Mouse (Mus musculus): Measurements from ENCODE around the gene Cracr2b. TPM values are rescaled to one million over a fixed set of nuclear protein-coding genes. Genes with fewer than 3 reads are reported as not detected.

The Cracr2b gene
- polyA plus RNA-seq, 1 experiment from 2014 or later: 20.8 TPM

GRCm38 (mm10) chr7:141491151-141491550 lies 30.3 kb downstream of the Cracr2b start:
- H3K27me3 ChIP-seq (ENCODE audit: control insufficient read depth, insufficient read depth, low read length): no peaks in the 10 kb centered on the region
- no peak for DNase-seq (ENCODE audit: low spot score)
- no peak overlapping the region for H3K9ac ChIP-seq (ENCODE audit: low read length)
- WGBS: 79% methylated on average over 2 of the region's 2 CpGs
- peaks cover 9% of the 10 kb centered on the region for H3K36me3 ChIP-seq (ENCODE audit: control insufficient read depth, insufficient read depth, low read length)
- TF ChIP-seq EP300 (optimal IDR thresholded peaks at IDR 0.05) (no peak), CTCF (IDR thresholded peaks at IDR 0.05; ENCODE audit: low read depth) (peak; percentile 53)
- no peak overlapping the region for H3K4me2 ChIP-seq (replicated peaks; ENCODE audit: low read depth)
- ATAC-seq (ENCODE audit: low FRiP score, low TSS enrichment): no peak
- H3K27ac ChIP-seq (replicated peaks): no peak overlapping the region
- no peaks in the 10 kb centered on the region for H3K4me1 ChIP-seq (replicated peaks; ENCODE audit: control insufficient read depth, insufficient read depth)
- no peaks in the 10 kb centered on the region for H3K9me3 ChIP-seq (ENCODE audit: control insufficient read depth, low read length)
- no peak overlapping the region for H3K4me3 ChIP-seq (ENCODE audit: low read depth, low read length)

- ATAC-seq (ENCODE audit: low FRiP score, low TSS enrichment) (no peak), DNase-seq (ENCODE audit: low spot score) (no peak)
- no peak overlapping the region for H3K4me3 ChIP-seq (ENCODE audit: low read depth, low read length)
- H3K36me3 ChIP-seq (ENCODE audit: control insufficient read depth, insufficient read depth, low read length): peaks cover 9% of the 10 kb centered on the region
- H3K9me3 ChIP-seq (ENCODE audit: control insufficient read depth, low read length): no peaks in the 10 kb centered on the region
- no peak overlapping the region for H3K9ac ChIP-seq (ENCODE audit: low read length)
- H3K4me1 ChIP-seq (replicated peaks; ENCODE audit: control insufficient read depth, insufficient read depth): no peaks in the 10 kb centered on the region
- TF ChIP-seq CTCF (IDR thresholded peaks at IDR 0.05; ENCODE audit: low read depth): no peak
- no peak for TF ChIP-seq EP300 (optimal IDR thresholded peaks at IDR 0.05)
- no peak overlapping the region for H3K4me2 ChIP-seq (replicated peaks; ENCODE audit: low read depth)
- no peaks in the 10 kb centered on the region for H3K27me3 ChIP-seq (ENCODE audit: control insufficient read depth, insufficient read depth, low read length)
- WGBS: 90% methylated on average over 5 of the region's 5 CpGs
- no peak overlapping the region for H3K27ac ChIP-seq (replicated peaks)
These were observed 31.8 kb downstream of the Cracr2b start for GRCm38 (mm10) chr7:141492738-141493137.

GRCm38 (mm10) chr7:141493729-141494128 lies 32.8 kb downstream of the Cracr2b start:
- WGBS: 78% methylated on average over 1 of the region's 1 CpGs
- ATAC-seq (ENCODE audit: low FRiP score, low TSS enrichment) (no peak), DNase-seq (ENCODE audit: low spot score) (no peak)
- Histone ChIP-seq H3K9ac (ENCODE audit: low read length) (no peak overlapping the region), H3K27me3 (ENCODE audit: control insufficient read depth, insufficient read depth, low read length) (no peaks in the 10 kb centered on the region), H3K36me3 (ENCODE audit: control insufficient read depth, insufficient read depth, low read length) (peaks cover 9% of the 10 kb centered on the region), H3K9me3 (ENCODE audit: control insufficient read depth, low read length) (no peaks in the 10 kb centered on the region), H3K4me3 (ENCODE audit: low read depth, low read length) (no peak overlapping the region), H3K4me2 (replicated peaks; ENCODE audit: low read depth) (no peak overlapping the region), H3K27ac (replicated peaks) (no peak overlapping the region), H3K4me1 (replicated peaks; ENCODE audit: control insufficient read depth, insufficient read depth) (no peaks in the 10 kb centered on the region)
- TF ChIP-seq CTCF (IDR thresholded peaks at IDR 0.05; ENCODE audit: low read depth) (no peak), EP300 (optimal IDR thresholded peaks at IDR 0.05) (no peak)

- DNase-seq (ENCODE audit: low spot score) (no peak), ATAC-seq (ENCODE audit: low FRiP score, low TSS enrichment) (no peak)
- TF ChIP-seq EP300 (optimal IDR thresholded peaks at IDR 0.05): no peak
- no peak for TF ChIP-seq CTCF (IDR thresholded peaks at IDR 0.05; ENCODE audit: low read depth)
- Histone ChIP-seq H3K9ac (ENCODE audit: low read length) (no peak overlapping the region), H3K27me3 (ENCODE audit: control insufficient read depth, insufficient read depth, low read length) (no peaks in the 10 kb centered on the region), H3K4me1 (replicated peaks; ENCODE audit: control insufficient read depth, insufficient read depth) (no peaks in the 10 kb centered on the region), H3K36me3 (ENCODE audit: control insufficient read depth, insufficient read depth, low read length) (peaks cover 11% of the 10 kb centered on the region), H3K9me3 (ENCODE audit: control insufficient read depth, low read length) (no peaks in the 10 kb centered on the region), H3K4me2 (replicated peaks; ENCODE audit: low read depth) (no peak overlapping the region), H3K4me3 (ENCODE audit: low read depth, low read length) (no peak overlapping the region), H3K27ac (replicated peaks) (no peak overlapping the region)
- WGBS: 92% methylated on average over 2 of the region's 2 CpGs
These were observed 34.5 kb downstream of the Cracr2b start for GRCm38 (mm10) chr7:141495379-141495778.

- WGBS: 71% methylated on average over 4 of the region's 4 CpGs
These were observed 35.0 kb downstream of the Cracr2b start for GRCm38 (mm10) chr7:141495940-141496339.

GRCm38 (mm10) chr7:141497600-141497999 lies 36.7 kb downstream of the Cracr2b start:
- H3K27me3 ChIP-seq (ENCODE audit: control insufficient read depth, insufficient read depth, low read length): no peaks in the 10 kb centered on the region
- H3K27ac ChIP-seq (replicated peaks): no peak overlapping the region
- DNase-seq (ENCODE audit: low spot score) (no peak), ATAC-seq (ENCODE audit: low FRiP score, low TSS enrichment) (no peak)
- TF ChIP-seq EP300 (optimal IDR thresholded peaks at IDR 0.05): no peak
- TF ChIP-seq CTCF (IDR thresholded peaks at IDR 0.05; ENCODE audit: low read depth): no peak
- H3K9ac ChIP-seq (ENCODE audit: low read length): no peak overlapping the region
- WGBS: 73% methylated on average over 3 of the region's 3 CpGs
- peaks cover 10% of the 10 kb centered on the region; the same call in 1 of the 2 replicates for H3K36me3 ChIP-seq (ENCODE audit: control insufficient read depth, insufficient read depth, low read length)
- no peak overlapping the region for H3K4me3 ChIP-seq (ENCODE audit: low read depth, low read length)
- H3K9me3 ChIP-seq (ENCODE audit: control insufficient read depth, low read length): no peaks in the 10 kb centered on the region
- H3K4me2 ChIP-seq (replicated peaks; ENCODE audit: low read depth): no peak overlapping the region
- H3K4me1 ChIP-seq (replicated peaks; ENCODE audit: control insufficient read depth, insufficient read depth): no peaks in the 10 kb centered on the region

More at GRCm38 (mm10) chr7:141495940-141496339, 35.0 kb downstream of the Cracr2b start:
- DNase-seq (ENCODE audit: low spot score) (no peak), ATAC-seq (ENCODE audit: low FRiP score, low TSS enrichment) (no peak)
- no peak overlapping the region for H3K9ac ChIP-seq (ENCODE audit: low read length)
- no peaks in the 10 kb centered on the region for H3K4me1 ChIP-seq (replicated peaks; ENCODE audit: control insufficient read depth, insufficient read depth)
- no peaks in the 10 kb centered on the region for H3K9me3 ChIP-seq (ENCODE audit: control insufficient read depth, low read length)
- H3K27ac ChIP-seq (replicated peaks): no peak overlapping the region
- peaks cover 11% of the 10 kb centered on the region for H3K36me3 ChIP-seq (ENCODE audit: control insufficient read depth, insufficient read depth, low read length)
- TF ChIP-seq EP300 (optimal IDR thresholded peaks at IDR 0.05) (no peak), CTCF (IDR thresholded peaks at IDR 0.05; ENCODE audit: low read depth) (no peak)
- H3K4me3 ChIP-seq (ENCODE audit: low read depth, low read length): no peak overlapping the region
- no peak overlapping the region for H3K4me2 ChIP-seq (replicated peaks; ENCODE audit: low read depth)
- H3K27me3 ChIP-seq (ENCODE audit: control insufficient read depth, insufficient read depth, low read length): no peaks in the 10 kb centered on the region
